Mouse (Mus musculus) limb, embryonic 11.5 days (tissue): Measurements from ENCODE around the gene Rtkn. TPM values are rescaled to one million over a fixed set of nuclear protein-coding genes. Genes with fewer than 3 reads are reported as not detected.
A peak's percentile ranks its signal among the peaks of the same experiment; 100 is the strongest.

Experiments
- ATAC-seq: fragments of 200-750 bp; cut with Nextera tagmentation; 2 replicates; pipeline ENCODE4 v1.8.0; 2017; ENCODE audit warnings: low read depth; ENCODE audit not compliant: insufficient number of reproducible peaks, low FRiP score, low TSS enrichment
- DNase-seq: peaks from one replicate; pipeline ENCODE4 v3.0.0-alpha.2; 2015; ENCODE audit warnings: low spot score
- H3K27ac ChIP-seq: fragments of 300-500 bp; sonication (generic); replicated peaks from 2 replicates; pipeline ENCODE4 v1.5.1; 2014; ENCODE audit warnings: low read depth, mild to moderate bottlenecking, low read length
- H3K27me3 ChIP-seq: fragments of 300-500 bp; sonication (generic); 2 replicates; pipeline ENCODE4 v1.6.1; 2014; ENCODE audit warnings: mild to moderate bottlenecking, low read length, mixed read lengths; ENCODE audit not compliant: control insufficient read depth, insufficient read depth
- H3K36me3 ChIP-seq: fragments of 300-500 bp; sonication (generic); 2 replicates; pipeline ENCODE4 v1.6.1; 2014; ENCODE audit warnings: mild to moderate bottlenecking, low read length, moderate library complexity, mixed read lengths; ENCODE audit not compliant: control insufficient read depth, insufficient read depth
- H3K4me1 ChIP-seq: fragments of 300-500 bp; sonication (generic); 2 replicates; pipeline ENCODE4 v1.6.1; 2014; ENCODE audit warnings: low read length, mixed read lengths; ENCODE audit not compliant: control insufficient read depth, insufficient read depth
- H3K4me2 ChIP-seq: fragments of 300-500 bp; sonication (generic); 2 replicates; pipeline ENCODE4 v1.6.1; 2014; ENCODE audit warnings: low read depth, mild to moderate bottlenecking, moderate library complexity; ENCODE audit not compliant: severe bottlenecking
- H3K4me3 ChIP-seq: fragments of 300-500 bp; sonication (generic); 2 replicates; pipeline ENCODE4 v1.5.1; 2014; ENCODE audit warnings: low read depth, low read length
- H3K9ac ChIP-seq: fragments of 300-500 bp; sonication (generic); 2 replicates; pipeline ENCODE4 v1.6.1; 2014; ENCODE audit warnings: mild to moderate bottlenecking, low read length
- H3K9me3 ChIP-seq: fragments of 300-500 bp; sonication (generic); 2 replicates; pipeline ENCODE4 v1.6.1; 2016; ENCODE audit warnings: low read length; ENCODE audit not compliant: control insufficient read depth
- WGBS: fragments of 180-500 bp; shearing (Covaris S2); extraction: QIAGEN DNeasy Blood & Tissue Kit; methylation state at CpG from one replicate; pipeline ENCODE4 v1.1.7; 2014; 5-methylcytosine and 5-hydroxymethylcytosine counted together
- polyA plus RNA-seq: library from polyadenylated mRNA; unstranded; fragments of >200 nt; fragmentation: Nextera tagmentation; extraction: Ambion mirVana; gene quantifications from 2 replicates; pipeline ENCODE4 v1.2.1, GENCODE M21; 2014

Rtkn gene
- polyA plus RNA-seq, 1 experiment from 2014 or later, result 30.5 TPM

- Histone ChIP-seq H3K27me3 (0 out of 2 replicates have a peak, but pooled peaks cover 3% of the 10 kb centered on the region), H3K9ac (peak within 1 kb of the TSS; percentile 75), H3K4me1 (peaks cover 14% of the 10 kb centered on the region), H3K27ac (peak within 1 kb of the TSS; percentile 2), H3K9me3 (no peaks in the 10 kb centered on the region), H3K4me3 (peak within 1 kb of the TSS; percentile 75), H3K36me3 (no peaks in the 10 kb centered on the region), H3K4me2 (peak within 1 kb of the TSS; percentile 100)
- DNase-seq (peak; percentile 82), ATAC-seq (peak; percentile 75)
- WGBS, result 2% methylated on average over 25 of the region's 25 CpGs
Observed at GRCm38 (mm10) chr6:83101316-83101687, 34.0 kb upstream of the Rtkn start, which contains the start of the genes Ccdc142 and Gm42688. Gene Ccdc142, plus strand, starts transcription at chr6:83101601. Gene Gm42688, plus strand, starts transcription at chr6:83101617.

- Histone ChIP-seq H3K36me3 (no peaks in the 10 kb centered on the region), H3K4me2 (peak overlapping the region; percentile 100), H3K9ac (peak overlapping the region; percentile 75), H3K9me3 (no peaks in the 10 kb centered on the region), H3K27me3 (0 out of 2 replicates have a peak, but pooled peaks cover 3% of the 10 kb centered on the region), H3K4me3 (peak overlapping the region; percentile 75), H3K4me1 (peaks cover 14% of the 10 kb centered on the region), H3K27ac (peak overlapping the region; percentile 2)
- ATAC-seq (peak; percentile 70), DNase-seq (peak; percentile 77)
- WGBS, result under 1% methylated on average over 73 of the region's 74 CpGs
Observed at GRCm38 (mm10) chr6:83101688-83102556, 33.3 kb upstream of the Rtkn start.

GRCm38 (mm10) chr6:83103130-83103650 lies 32.1 kb upstream of the Rtkn start:
- Histone ChIP-seq H3K9me3 (no peaks in the 10 kb centered on the region), H3K4me1 (peaks cover 19% of the 10 kb centered on the region), H3K27ac (no peak overlapping the region), H3K36me3 (no peaks in the 10 kb centered on the region), H3K4me3 (no peak overlapping the region), H3K27me3 (0 out of 2 replicates have a peak, but pooled peaks cover 3% of the 10 kb centered on the region), H3K9ac (no peak overlapping the region; the same call in 1 of the 2 replicates), H3K4me2 (no peak overlapping the region)
- DNase-seq (no peak), ATAC-seq (no peak)
- WGBS, result 40% methylated on average over 11 of the region's 11 CpGs

- Histone ChIP-seq H3K36me3 (no peaks in the 10 kb centered on the region), H3K9me3 (no peaks in the 10 kb centered on the region), H3K4me3 (no peak overlapping the region), H3K4me1 (peaks cover 22% of the 10 kb centered on the region), H3K4me2 (no peak overlapping the region), H3K9ac (no peak overlapping the region), H3K27ac (no peak overlapping the region), H3K27me3 (0 out of 2 replicates have a peak, but pooled peaks cover 3% of the 10 kb centered on the region)
- DNase-seq (no peak), ATAC-seq (no peak)
- 90% methylated on average over 4 of the region's 4 CpGs for WGBS
Observed at GRCm38 (mm10) chr6:83104158-83104557, 31.1 kb upstream of the Rtkn start.

GRCm38 (mm10) chr6:83107566-83108400 lies 27.5 kb upstream of the Rtkn start:
- Histone ChIP-seq H3K4me3 (peak overlapping the region; percentile 97), H3K4me2 (peak overlapping the region; percentile 85; the same call in 1 of the 2 replicates), H3K27me3 (0 out of 2 replicates have a peak, but pooled peaks cover 3% of the 10 kb centered on the region), H3K36me3 (peaks cover 2% of the 10 kb centered on the region; the same call in 1 of the 2 replicates), H3K27ac (0 out of 2 replicates have a peak overlapping the region, but pooled peaks have one; percentile 9), H3K4me1 (peaks cover 12% of the 10 kb centered on the region), H3K9ac (no peak overlapping the region), H3K9me3 (no peaks in the 10 kb centered on the region)
- ATAC-seq, result no peak
- 30% methylated on average over 13 of the region's 13 CpGs for WGBS
- DNase-seq, result peak; percentile 89

- ATAC-seq, result peak; percentile 73
- Histone ChIP-seq H3K4me3 (peak within 1 kb of the TSS; percentile 97), H3K9ac (peak within 1 kb of the TSS; percentile 91), H3K4me2 (peak within 1 kb of the TSS; percentile 85), H3K36me3 (peaks cover 2% of the 10 kb centered on the region; the same call in 1 of the 2 replicates), H3K4me1 (peaks cover 8% of the 10 kb centered on the region; the same call in 1 of the 2 replicates), H3K27ac (peak within 1 kb of the TSS; percentile 56), H3K27me3 (no peaks in the 10 kb centered on the region), H3K9me3 (no peaks in the 10 kb centered on the region)
- WGBS, result under 1% methylated on average over 76 of the region's 76 CpGs
- peak; percentile 84 for DNase-seq
Observed at GRCm38 (mm10) chr6:83108762-83109668, 26.2 kb upstream of the Rtkn start, which contains the start of gene Mrpl53. Gene Mrpl53, plus strand, starts transcription at chr6:83109040.

GRCm38 (mm10) chr6:83111510-83112136 lies 23.6 kb upstream of the Rtkn start:
- H3K36me3 ChIP-seq, result peaks cover 2% of the 10 kb centered on the region; the same call in 1 of the 2 replicates
- 93% methylated on average over 4 of the region's 4 CpGs for WGBS

More at GRCm38 (mm10) chr6:83111510-83112136, 23.6 kb upstream of the Rtkn start:
- no peaks in the 10 kb centered on the region for H3K9me3 ChIP-seq
- no peak overlapping the region for H3K4me3 ChIP-seq
- no peak overlapping the region for H3K4me2 ChIP-seq
- ATAC-seq, result no peak
- no peaks in the 10 kb centered on the region for H3K27me3 ChIP-seq
- H3K27ac ChIP-seq, result no peak overlapping the region
- DNase-seq, result no peak
- H3K4me1 ChIP-seq, result peaks cover 11% of the 10 kb centered on the region; the same call in 1 of the 2 replicates
- no peak overlapping the region for H3K9ac ChIP-seq
